Mouse (Mus musculus): ENCODE data around the gene Zbtb20. TPM values are rescaled to one million over a fixed set of nuclear protein-coding genes. Genes with fewer than 3 reads are reported as not detected.

Zbtb20 gene
- polyA plus RNA-seq, 1 experiment from 2014 or later, result 22.8 TPM

DNA sequence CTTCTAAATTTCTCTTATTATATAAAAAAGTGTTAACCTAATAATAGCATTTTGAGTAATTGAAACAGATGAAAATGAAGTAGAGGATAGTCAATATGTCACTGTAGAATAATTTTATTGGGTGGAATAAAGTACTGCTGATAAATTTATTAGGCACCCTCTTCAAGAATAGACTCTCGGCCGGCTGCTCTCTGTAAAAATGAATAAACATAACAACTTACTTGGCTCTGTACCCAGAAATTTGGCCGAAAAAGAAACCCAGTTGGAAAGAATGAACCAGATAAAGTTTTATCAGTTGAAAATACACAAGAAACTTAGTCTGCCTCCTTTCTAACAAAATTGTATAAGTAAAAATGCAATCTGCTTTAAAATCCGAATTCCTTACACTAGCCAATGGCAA is 527.2 kb downstream of the Zbtb20 start:
- H3K36me3 ChIP-seq, result no peaks in the 10 kb centered on the region

DNA sequence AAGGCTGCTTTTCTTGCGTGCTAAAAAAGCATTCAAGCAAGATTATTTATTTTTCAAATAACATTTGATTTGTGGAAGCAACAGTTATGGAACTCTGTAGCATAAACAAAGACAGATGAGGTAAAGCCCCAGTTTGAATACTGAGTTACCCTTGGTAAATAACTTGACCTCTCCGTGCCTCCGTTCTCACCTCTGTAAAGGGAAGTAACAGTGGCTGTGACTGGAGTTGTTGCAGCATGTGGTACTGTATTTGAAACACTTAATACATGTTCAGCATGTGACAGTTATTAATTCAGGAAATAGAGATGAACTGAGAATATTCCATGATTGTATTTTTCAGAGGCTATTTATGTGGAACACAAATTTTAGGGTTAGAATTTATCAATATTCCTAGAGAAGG is 529.4 kb downstream of the Zbtb20 start:
- Histone ChIP-seq H3K4me1 (peaks cover 24% of the 10 kb centered on the region), H3K36me3 (no peaks in the 10 kb centered on the region), H3K27ac (no peak overlapping the region), H3K4me3 (no peak overlapping the region), H3K27me3 (no peaks in the 10 kb centered on the region), H3K4me2 (replicated peaks) (no peak overlapping the region), H3K9me3 (no peaks in the 10 kb centered on the region), H3K9ac (no peak overlapping the region)
- WGBS, result 83% methylated on average over 3 of the region's 3 CpGs
- no peak for ATAC-seq (ENCODE audit: low FRiP score, low read depth)

More for the DNA sequence above, 527.2 kb downstream of the Zbtb20 start:
- Histone ChIP-seq H3K27ac (no peak overlapping the region), H3K4me3 (no peak overlapping the region), H3K9ac (no peak overlapping the region), H3K4me1 (peaks cover 9% of the 10 kb centered on the region), H3K4me2 (replicated peaks) (no peak overlapping the region), H3K9me3 (no peaks in the 10 kb centered on the region), H3K27me3 (no peaks in the 10 kb centered on the region)
- WGBS, result 75% methylated on average over 4 of the region's 4 CpGs
- no peak for ATAC-seq (ENCODE audit: low FRiP score, low read depth)

DNA sequence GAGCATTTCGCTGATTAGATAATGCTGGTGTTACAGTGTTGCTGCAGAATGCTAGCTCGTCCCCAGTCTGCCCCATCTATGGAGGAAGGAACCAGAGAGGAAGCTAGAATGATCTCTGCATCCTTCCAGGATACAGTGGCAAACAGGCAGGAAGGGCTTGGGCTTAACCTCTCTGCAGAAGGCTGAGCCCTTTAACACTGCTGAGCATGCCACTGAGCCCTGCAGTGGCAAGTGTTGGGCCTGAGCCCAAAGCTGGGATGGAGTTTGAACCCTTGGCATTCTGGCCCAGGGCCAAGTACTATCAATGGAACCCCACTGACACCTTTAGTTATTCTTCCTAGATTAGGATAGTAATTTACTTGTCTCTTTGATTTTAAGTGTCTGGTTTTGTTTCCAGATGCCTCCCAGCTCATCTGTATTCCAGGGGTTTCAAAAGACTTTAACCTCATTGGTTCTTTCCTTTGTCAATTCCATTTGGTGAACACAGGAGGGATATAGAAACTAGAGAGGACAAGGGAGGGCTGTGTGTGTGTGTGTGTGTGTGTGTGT is 532.0 kb downstream of the Zbtb20 start:
- H3K4me2 ChIP-seq (replicated peaks), result no peak overlapping the region
- H3K9ac ChIP-seq, result no peak overlapping the region
- no peak overlapping the region for H3K27ac ChIP-seq
- H3K36me3 ChIP-seq, result no peaks in the 10 kb centered on the region
- WGBS, result 71% methylated on average over 2 of the region's 2 CpGs
- no peaks in the 10 kb centered on the region for H3K27me3 ChIP-seq
- no peak overlapping the region for H3K4me3 ChIP-seq
- no peak for ATAC-seq (ENCODE audit: low FRiP score, low read depth)
- no peaks in the 10 kb centered on the region for H3K9me3 ChIP-seq
- H3K4me1 ChIP-seq, result peaks cover 24% of the 10 kb centered on the region

DNA sequence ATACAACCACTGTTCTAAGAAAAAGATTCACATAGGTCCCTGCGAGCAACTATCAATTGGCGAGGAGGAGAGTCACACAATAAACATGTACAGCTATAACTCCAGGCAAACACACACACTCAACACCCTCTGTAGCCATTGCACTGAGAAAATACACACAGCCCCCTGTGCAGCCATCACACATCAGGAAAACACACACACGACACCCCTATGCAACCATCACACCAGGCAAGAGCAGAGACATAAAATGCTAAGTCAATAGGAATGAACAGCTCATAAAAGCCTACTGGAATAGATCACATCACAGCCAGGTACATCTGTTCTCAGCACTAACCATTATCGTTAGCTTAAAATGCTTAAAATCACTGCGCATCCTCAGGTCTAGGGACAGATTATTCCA is 532.9 kb downstream of the Zbtb20 start:
- H3K36me3 ChIP-seq, result no peaks in the 10 kb centered on the region
- H3K9ac ChIP-seq, result no peak overlapping the region
- ATAC-seq (ENCODE audit: low FRiP score, low read depth), result no peak
- no peak overlapping the region for H3K27ac ChIP-seq
- H3K27me3 ChIP-seq, result no peaks in the 10 kb centered on the region
- no peak overlapping the region for H3K4me3 ChIP-seq
- H3K4me1 ChIP-seq, result peaks cover 24% of the 10 kb centered on the region
- WGBS, result 46% methylated on average over 5 of the region's 5 CpGs
- no peak overlapping the region for H3K4me2 ChIP-seq (replicated peaks)
- no peaks in the 10 kb centered on the region for H3K9me3 ChIP-seq

GRCm38 (mm10) chr16:43409108-43409909 is 533.6 kb downstream of the Zbtb20 start:
- WGBS, result 45% methylated on average over 4 of the region's 4 CpGs
- no peaks in the 10 kb centered on the region for H3K9me3 ChIP-seq
- no peak overlapping the region for H3K27ac ChIP-seq
- H3K4me3 ChIP-seq, result no peak overlapping the region
- no peak overlapping the region for H3K4me2 ChIP-seq (replicated peaks)
- H3K4me1 ChIP-seq, result peaks cover 24% of the 10 kb centered on the region
- H3K9ac ChIP-seq, result no peak overlapping the region
- no peaks in the 10 kb centered on the region for H3K36me3 ChIP-seq
- H3K27me3 ChIP-seq, result no peaks in the 10 kb centered on the region
- no peak for ATAC-seq (ENCODE audit: low FRiP score, low read depth)

- H3K4me2 ChIP-seq (replicated peaks), result no peak overlapping the region
- 76% methylated on average over 12 of the region's 12 CpGs for WGBS
- H3K4me1 ChIP-seq, result peaks cover 24% of the 10 kb centered on the region
- no peaks in the 10 kb centered on the region for H3K9me3 ChIP-seq
- no peaks in the 10 kb centered on the region for H3K27me3 ChIP-seq
- H3K4me3 ChIP-seq, result no peak overlapping the region
- H3K36me3 ChIP-seq, result no peaks in the 10 kb centered on the region
- no peak overlapping the region for H3K27ac ChIP-seq
- no peak overlapping the region for H3K9ac ChIP-seq
- ATAC-seq (ENCODE audit: low FRiP score, low read depth), result no peak
These were observed 534.4 kb downstream of the Zbtb20 start for GRCm38 (mm10) chr16:43409910-43410612.

- Histone ChIP-seq H3K4me1 (peaks cover 24% of the 10 kb centered on the region), H3K27me3 (no peaks in the 10 kb centered on the region), H3K9ac (no peak overlapping the region), H3K9me3 (no peaks in the 10 kb centered on the region), H3K36me3 (no peaks in the 10 kb centered on the region), H3K4me2 (replicated peaks) (no peak overlapping the region), H3K4me3 (no peak overlapping the region), H3K27ac (no peak overlapping the region)
- 86% methylated on average over 7 of the region's 7 CpGs for WGBS
- no peak for ATAC-seq (ENCODE audit: low FRiP score, low read depth)
These were observed 534.9 kb downstream of the Zbtb20 start for GRCm38 (mm10) chr16:43410613-43410974.

- Histone ChIP-seq H3K27ac (no peak overlapping the region), H3K9ac (no peak overlapping the region), H3K4me2 (replicated peaks) (no peak overlapping the region), H3K9me3 (no peaks in the 10 kb centered on the region), H3K27me3 (no peaks in the 10 kb centered on the region), H3K4me3 (no peak overlapping the region), H3K4me1 (no peaks in the 10 kb centered on the region), H3K36me3 (no peaks in the 10 kb centered on the region)
- 63% methylated on average over 4 of the region's 4 CpGs for WGBS
- no peak for ATAC-seq (ENCODE audit: low FRiP score, low read depth)
These were observed 540.2 kb downstream of the Zbtb20 start for GRCm38 (mm10) chr16:43415864-43416263.

- Histone ChIP-seq H3K9me3 (no peaks in the 10 kb centered on the region), H3K27ac (no peak overlapping the region), H3K4me2 (replicated peaks) (no peak overlapping the region), H3K4me3 (no peak overlapping the region), H3K36me3 (no peaks in the 10 kb centered on the region), H3K9ac (no peak overlapping the region), H3K4me1 (no peaks in the 10 kb centered on the region), H3K27me3 (no peaks in the 10 kb centered on the region)
- 67% methylated on average over 2 of the region's 2 CpGs for WGBS
- no peak for ATAC-seq (ENCODE audit: low FRiP score, low read depth)
These were observed 544.2 kb downstream of the Zbtb20 start for GRCm38 (mm10) chr16:43419923-43420322.

- H3K27ac ChIP-seq, result no peak overlapping the region
- no peak overlapping the region for H3K9ac ChIP-seq
- no peaks in the 10 kb centered on the region for H3K4me1 ChIP-seq
- no peak for ATAC-seq (ENCODE audit: low FRiP score, low read depth)
- H3K4me2 ChIP-seq (replicated peaks), result no peak overlapping the region
- WGBS, result 92% methylated on average over 2 of the region's 2 CpGs
- no peaks in the 10 kb centered on the region for H3K36me3 ChIP-seq
- no peaks in the 10 kb centered on the region for H3K9me3 ChIP-seq
- H3K27me3 ChIP-seq, result no peaks in the 10 kb centered on the region
- H3K4me3 ChIP-seq, result no peak overlapping the region
These were observed 553.3 kb downstream of the Zbtb20 start for GRCm38 (mm10) chr16:43428955-43429354.

GRCm38 (mm10) chr16:43430030-43430429 is 554.3 kb downstream of the Zbtb20 start:
- no peak overlapping the region for H3K4me2 ChIP-seq (replicated peaks)
- no peaks in the 10 kb centered on the region for H3K9me3 ChIP-seq
- no peaks in the 10 kb centered on the region for H3K36me3 ChIP-seq
- no peak overlapping the region for H3K27ac ChIP-seq
- 79% methylated on average over 4 of the region's 4 CpGs for WGBS
- H3K27me3 ChIP-seq, result no peaks in the 10 kb centered on the region
- no peak overlapping the region for H3K9ac ChIP-seq
- H3K4me3 ChIP-seq, result no peak overlapping the region
- no peaks in the 10 kb centered on the region for H3K4me1 ChIP-seq
- ATAC-seq (ENCODE audit: low FRiP score, low read depth), result no peak

- Histone ChIP-seq H3K4me1 (no peaks in the 10 kb centered on the region), H3K4me3 (no peak overlapping the region), H3K36me3 (no peaks in the 10 kb centered on the region), H3K4me2 (replicated peaks) (no peak overlapping the region), H3K27ac (no peak overlapping the region), H3K9ac (no peak overlapping the region), H3K9me3 (no peaks in the 10 kb centered on the region), H3K27me3 (no peaks in the 10 kb centered on the region)
- 84% methylated on average over 5 of the region's 5 CpGs for WGBS
- no peak for ATAC-seq (ENCODE audit: low FRiP score, low read depth)
These were observed 556.1 kb downstream of the Zbtb20 start for GRCm38 (mm10) chr16:43431514-43432371.

Measured in limb, embryonic 13.5 days (tissue).